Mouse (Mus musculus) frontal cortex, postnatal 36 days (tissue): ENCODE data around the gene Nup62.
A peak's percentile ranks its signal among the peaks of the same experiment; 100 is the strongest.
"Not testable (repeated sequence)": the region's sequence is repeated elsewhere in the genome, so short reads cannot be mapped to it uniquely, and the experiment has no call there.

Experiments used
- DNase-seq, 2 experiments: peaks; one replicate each; pipeline ENCODE4 v3.0.0; 2022; ENCODE audit warnings: low spot score in 2 of 2

Nup62 gene

GRCm38 (mm10) chr7:44863982-44864494 is 48.1 kb downstream of the Nup62 start:
- DNase-seq = no peak

GRCm38 (mm10) chr7:44864595-44865542 is 49.0 kb downstream of the Nup62 start:
- no peak for DNase-seq

GRCm38 (mm10) chr7:44866276-44867009 is 50.6 kb downstream of the Nup62 start:
- no peak for DNase-seq

GRCm38 (mm10) chr7:44867010-44867702 is 51.3 kb downstream of the Nup62 start:
- no peak for DNase-seq

GRCm38 (mm10) chr7:44867802-44868201 is 51.9 kb downstream of the Nup62 start:
- DNase-seq = no peak

GRCm38 (mm10) chr7:44868465-44868864 is 52.6 kb downstream of the Nup62 start:
- no peak for DNase-seq

GRCm38 (mm10) chr7:44868919-44869696 is 53.2 kb downstream of the Nup62 start:
- no peak for DNase-seq

- peak; percentile 94 to 98 for DNase-seq
Observed at GRCm38 (mm10) chr7:44869697-44870528, 54.0 kb downstream of the Nup62 start, which contains the start of gene Ptov1. Ptov1 (minus strand) TSS chr7:44869788.

GRCm38 (mm10) chr7:44870614-44871013 is 54.7 kb downstream of the Nup62 start:
- DNase-seq = no peak

- no peak for DNase-seq
Observed at GRCm38 (mm10) chr7:44871181-44871580, 55.3 kb downstream of the Nup62 start.

- not testable (repeated sequence) for DNase-seq
Observed at GRCm38 (mm10) chr7:44871774-44872173, 55.9 kb downstream of the Nup62 start.

GRCm38 (mm10) chr7:44877833-44878232 is 61.9 kb downstream of the Nup62 start:
- no peak for DNase-seq
